Mouse (Mus musculus) WW6 (cell line): ENCODE measurements around the gene Smc1b.
A peak's percentile ranks its signal among the peaks of the same experiment; 100 is the strongest.
"Not testable (repeated sequence)": the region's sequence is repeated elsewhere in the genome, so short reads cannot be mapped to it uniquely, and the experiment has no call there.

Source experiments
- DNase-seq: peaks from one replicate; pipeline ENCODE4 v3.0.0-alpha.2; 2013; ENCODE audit warnings: low read depth, low spot score

Smc1b gene

DNA sequence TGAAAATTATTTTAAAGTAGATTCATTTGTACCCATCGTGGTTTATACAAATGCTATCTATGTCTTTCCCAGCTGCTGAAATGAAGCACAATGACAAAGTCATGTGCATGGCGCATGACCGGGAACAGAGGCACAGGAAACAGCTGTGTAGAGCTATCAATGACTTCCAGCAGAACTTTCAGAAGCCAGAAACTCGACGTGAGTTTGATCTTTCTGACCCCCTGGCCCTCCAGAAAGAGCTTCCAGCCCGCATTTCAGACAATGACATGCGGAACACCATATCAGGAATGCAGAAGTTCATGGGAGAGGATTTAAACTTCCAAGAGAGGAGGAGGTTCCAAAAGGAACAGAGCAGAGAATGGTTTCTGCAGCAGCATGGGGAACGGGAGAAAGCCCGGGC, 3.4 kb upstream of the Smc1b start:
- no peak for DNase-seq

DNA sequence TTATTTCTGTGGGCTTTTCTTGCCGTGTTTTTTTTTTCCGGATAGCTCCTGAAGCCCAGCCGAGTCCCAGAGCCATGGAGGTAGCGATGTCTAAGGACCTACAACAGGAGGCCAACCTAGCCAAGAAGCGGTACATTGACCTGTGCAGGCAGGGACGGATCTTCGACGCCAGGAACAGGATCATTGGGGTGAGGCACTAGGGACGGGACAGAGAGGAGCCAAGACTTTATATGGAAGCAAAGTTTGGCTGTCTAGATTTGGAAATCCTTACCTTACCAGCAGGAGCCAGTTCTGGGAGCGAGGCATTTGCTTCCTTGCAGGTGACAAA, 393 bp upstream of the Smc1b start:
- DNase-seq, result no peak

DNA sequence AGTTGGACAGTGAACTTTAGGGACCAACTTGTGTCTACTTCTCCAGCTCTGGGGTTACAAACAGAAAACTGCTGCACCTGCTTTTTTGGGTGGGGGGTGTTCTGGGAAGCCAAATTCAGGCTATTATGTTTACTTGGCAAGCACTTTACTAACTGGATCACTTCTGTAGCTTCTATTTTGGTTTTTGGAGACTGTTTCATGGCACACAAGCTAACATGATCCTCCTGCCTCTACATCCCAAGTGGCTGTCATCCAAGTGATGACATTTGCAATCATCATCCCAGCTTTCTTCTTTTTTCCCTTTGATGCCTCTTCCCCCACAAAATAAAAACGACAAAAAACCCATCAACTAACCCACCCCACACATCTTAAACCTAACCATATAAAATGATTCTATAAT, 46.1 kb downstream of the Smc1b start:
- no peak for DNase-seq

DNA sequence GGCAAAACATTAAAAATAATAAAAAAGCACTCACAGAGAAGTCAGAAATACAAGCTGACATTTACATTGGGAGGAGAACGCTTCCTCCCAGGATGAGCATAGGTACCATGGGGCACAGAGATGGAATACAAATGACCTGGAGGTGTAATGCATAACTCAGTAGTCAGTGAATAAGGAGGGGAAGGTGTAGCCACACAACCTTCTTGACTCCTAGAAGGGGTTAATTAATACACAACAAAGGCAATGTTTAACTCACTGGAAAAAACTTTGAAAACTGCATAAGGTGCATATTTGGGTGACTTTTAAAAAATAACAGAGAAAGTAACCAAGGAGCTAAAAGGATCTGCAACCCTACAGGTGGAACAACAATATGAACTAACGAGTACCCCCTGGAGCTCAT, 59.1 kb downstream of the Smc1b start:
- DNase-seq, result no peak

DNA sequence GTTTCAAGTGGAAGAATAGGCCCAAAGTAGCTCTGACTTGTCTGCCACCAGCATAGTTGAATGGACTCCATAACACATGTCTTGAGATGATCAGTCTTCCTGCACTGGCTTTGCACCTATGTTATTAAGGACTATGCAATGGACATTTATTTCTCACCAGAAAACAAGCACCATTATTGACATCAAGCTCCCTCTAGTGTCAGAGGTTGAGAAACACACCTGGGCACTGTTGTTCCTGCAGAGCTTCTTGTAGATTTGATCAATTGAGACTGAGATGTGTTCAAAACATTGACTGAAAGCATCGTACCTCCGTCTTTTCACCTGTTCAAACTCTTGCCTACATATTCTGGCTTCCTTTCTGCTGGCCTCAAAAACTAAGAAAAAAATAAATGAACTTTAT, 61.2 kb downstream of the Smc1b start:
- DNase-seq, result peak; percentile 11

DNA sequence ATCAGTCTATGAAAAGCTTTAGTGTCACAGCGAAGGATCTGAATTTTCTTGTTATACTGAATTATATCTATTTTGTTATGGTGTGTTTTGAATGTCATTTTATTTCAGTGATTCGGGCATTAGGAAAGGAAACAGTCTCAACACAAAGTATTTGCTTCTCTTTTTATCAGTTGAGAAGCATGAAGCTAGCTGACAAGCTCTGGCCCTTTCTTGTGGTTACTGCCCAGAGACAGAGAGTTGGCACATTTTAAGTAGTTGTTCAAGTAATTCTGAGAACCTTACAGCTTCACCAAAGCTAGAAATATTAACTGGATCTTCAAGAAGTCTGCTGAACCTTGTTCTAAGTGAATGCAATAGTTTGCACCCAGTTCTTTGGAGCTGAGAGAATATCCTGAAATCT, 68.3 kb downstream of the Smc1b start:
- no peak for DNase-seq

DNA sequence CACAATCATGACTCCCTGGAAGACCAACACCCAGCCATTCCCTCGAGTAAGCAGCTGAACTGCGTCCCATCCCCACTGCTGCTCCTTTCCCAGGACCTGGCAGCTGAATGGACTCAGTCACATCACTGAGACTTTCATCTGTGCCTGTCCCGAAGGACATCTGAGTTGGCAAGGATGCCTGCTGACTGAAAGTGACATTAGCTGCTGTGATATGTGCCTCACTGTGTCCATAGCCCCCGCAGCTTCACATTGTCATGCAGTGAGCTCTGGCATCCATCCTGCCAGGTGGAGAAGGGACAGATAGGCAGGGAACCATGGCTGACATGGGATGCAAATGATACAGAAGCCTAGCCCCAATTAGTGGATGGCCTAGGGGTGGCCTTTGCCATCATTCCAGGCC, 76.6 kb downstream of the Smc1b start:
- DNase-seq, result no peak

DNA sequence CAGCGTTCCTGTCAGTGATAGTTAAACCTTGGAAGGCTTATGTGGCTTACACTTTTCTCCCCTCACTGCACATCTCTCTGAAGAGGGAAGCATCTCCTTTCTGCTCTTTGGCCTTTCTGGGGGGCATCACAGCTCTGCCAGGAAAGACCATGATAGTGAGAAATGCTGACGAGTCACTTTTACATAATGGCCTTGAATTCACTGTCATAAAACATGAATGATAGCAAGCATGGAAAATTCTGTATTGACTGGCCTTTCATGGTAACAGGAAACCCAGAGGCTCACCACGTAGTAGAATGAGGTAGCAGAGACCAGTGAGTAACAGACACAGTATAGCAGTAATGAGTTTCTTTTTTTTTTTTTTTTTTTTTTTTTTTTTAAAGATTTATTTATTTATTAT, 77.7 kb downstream of the Smc1b start:
- no peak for DNase-seq

DNA sequence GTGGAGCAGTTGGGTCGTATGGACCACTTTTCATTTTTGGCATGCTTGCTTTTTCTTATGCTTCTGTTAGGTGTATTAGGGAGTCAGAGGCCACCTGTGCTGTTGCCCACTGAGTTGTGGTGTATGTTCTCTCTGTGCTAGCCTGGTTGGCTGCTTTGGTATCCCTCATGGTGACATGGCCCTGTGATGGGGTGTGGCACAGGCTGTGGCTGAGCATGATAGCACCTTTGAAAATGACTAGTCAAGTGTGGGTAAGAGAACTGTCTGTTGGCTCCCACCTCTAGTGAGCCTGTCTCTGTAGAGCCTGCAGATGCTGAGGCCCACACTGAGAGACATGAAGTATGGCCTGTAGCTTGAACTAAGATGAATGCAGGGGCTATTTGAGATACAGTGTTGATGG, 82.0 kb downstream of the Smc1b start:
- no peak for DNase-seq

DNA sequence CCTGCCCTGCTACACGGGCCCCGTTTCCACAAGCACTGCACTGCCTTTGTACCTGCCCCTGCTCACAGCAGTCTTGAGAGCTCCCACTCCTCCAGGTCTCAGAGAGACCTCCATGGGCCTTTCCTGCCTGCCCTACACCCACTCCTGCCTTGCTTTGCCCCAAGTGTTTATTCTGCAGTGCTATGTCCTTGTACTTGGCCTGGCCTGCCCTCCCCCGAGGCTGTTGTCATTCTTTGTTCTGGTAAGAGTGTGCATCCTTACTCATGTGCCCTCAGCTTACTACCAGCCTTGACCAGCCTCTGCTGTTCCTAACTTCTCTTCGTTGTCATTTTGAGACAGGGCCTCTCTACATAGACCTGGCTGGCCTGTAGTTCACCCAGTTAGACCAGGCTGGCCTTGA, 83.9 kb downstream of the Smc1b start:
- DNase-seq, result no peak

DNA sequence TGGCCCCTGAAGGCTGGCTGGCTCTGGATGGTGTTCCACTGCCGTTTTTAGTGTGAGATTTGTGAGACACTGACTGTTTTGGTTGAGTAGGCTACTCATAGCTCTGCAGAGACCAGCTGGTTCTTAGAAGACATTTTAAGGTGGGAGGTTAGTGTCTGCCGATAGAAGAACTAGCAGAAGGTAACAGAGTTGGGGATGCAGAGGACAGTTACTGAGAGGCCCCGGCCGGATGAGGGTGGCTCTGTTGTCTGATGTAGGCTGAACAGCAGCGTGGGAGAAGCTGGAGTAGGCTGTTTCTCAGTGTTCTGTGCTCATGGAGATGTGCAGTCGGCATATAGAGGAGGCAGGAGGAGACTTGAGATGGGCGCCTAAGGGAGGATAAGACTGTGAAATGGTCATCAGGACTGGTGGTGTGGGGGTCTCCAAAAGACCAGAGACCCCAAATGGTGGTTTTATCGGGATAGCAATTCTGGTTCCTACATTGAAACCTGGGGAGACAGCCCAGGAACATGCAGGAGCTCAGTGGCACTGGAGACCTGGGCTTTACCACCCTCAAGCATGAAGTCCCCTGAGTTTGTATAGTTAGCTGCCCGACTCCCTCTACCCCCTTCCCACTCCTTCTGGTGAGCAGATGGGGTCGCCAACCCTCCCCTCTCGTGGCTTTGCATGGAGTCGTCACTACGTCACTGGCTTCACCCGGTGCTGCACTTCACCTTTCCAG, 85.4 kb downstream of the Smc1b start:
- no peak for DNase-seq

DNA sequence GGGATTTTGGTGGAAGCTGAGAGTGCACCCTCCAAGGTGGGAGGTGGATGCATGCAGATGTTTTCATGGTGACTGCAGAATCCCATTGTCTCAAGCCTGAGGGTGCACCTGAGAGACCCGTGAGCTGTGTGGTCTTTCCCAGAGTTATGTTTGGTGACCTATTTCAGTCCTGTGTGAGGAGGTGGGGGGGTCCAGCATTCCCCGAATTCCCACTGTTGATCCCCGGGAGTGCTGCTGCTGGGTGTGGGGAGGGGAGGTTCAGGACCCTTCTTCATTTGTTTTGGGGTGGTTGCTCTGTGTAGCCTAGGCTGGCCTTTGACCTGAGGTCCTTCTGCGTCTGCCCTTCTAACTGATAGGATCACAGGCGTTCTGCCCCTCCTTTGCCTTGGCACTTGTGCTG, 88.0 kb downstream of the Smc1b start:
- no peak for DNase-seq

DNA sequence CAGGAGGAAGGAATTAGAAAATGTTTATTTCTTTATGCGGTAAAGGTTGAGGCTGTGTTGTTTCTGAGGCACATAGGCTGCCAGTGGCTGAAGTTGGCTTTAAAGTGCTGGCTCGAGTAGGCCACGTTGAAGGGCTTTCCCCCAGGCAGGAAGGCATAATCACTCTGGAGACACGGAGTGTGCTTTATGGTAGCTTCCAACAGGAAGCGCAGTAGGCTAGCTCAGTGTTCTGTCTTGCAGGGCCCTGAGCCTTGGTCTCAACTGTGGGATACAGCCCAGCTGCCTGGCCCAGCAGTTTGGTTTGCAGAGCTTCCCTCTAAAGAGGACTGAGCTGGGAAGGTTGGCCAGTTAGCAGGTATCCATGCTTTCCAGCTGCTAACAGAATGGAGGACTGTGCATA, 88.6 kb downstream of the Smc1b start:
- no peak for DNase-seq

DNA sequence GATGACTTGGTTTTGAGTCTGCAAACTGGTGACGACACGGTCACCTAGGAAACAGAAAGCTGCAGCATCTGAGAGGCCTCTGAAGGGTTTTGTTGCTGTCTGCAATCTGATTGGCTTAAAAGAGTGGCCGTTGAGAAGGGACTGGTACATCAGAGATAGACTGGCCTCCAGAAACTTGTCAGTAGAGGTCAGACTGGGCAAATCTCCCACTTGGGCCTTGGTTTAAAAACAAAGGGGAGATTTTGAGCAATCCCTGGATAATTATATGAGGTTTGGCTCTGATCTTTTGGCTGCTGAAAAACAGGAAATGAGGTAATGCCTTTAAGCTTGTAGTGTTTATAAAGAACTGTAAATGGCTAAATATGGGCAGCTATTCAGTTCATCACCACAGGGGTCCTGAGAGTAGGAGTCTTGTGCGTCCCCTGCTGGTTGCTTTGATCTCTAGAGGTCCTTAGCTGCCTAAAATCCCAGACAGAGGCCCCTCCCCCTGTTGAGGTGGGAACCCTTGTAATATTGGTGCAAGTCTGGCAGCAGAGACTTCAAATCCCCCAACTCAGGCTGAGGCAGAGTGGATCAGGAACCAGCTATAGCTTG, 89.3 kb downstream of the Smc1b start:
- peak; percentile 54 for DNase-seq

DNA sequence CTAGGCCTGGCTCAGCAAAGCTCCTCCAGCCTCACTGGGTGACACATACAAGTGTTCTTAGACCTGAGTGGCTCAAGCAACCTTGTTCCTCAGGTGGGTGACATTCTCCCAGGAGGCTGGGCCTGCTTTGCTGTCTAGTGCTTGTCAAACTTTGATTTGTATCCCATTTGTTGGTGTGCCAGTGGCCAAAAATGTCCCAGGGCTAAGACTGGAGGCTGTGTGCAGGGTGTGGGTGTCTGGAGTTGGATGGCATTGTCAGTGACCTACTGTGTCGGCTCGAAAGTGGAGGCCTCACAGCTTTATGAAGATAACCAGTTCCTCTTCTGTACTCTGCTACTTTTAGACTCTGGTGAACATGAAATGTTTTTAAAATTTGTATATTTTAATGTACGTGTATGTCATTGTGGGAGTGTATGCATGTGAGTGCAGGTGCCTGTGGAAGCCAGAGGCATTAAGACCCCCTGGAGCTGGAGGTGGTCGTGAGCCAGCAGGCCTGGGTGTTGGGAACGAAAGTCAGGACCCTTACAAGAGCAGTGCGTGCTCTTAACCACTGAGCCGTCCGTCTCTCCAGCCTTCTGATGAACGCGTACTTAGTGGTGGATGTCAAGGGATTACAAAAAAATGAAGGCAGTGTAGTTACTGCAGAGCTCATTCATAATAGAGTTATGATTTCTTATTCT, 90.1 kb downstream of the Smc1b start:
- no peak for DNase-seq

DNA sequence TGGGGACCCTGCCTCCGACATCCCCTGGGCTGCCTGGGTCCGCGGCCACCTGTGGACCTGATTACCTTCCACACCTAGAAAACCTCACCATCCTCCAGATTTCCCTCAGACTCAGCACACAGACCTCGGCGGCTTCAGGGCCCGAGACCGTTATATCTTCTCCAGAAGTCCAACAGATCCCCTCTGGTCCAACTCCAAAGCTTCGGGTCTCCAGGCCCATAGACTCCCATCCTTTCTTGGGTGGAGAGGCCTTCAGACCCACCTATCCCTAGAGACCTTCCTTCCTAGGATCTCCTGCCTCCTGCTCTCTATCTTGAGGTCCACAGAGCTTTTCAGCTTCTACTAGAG, 94.4 kb downstream of the Smc1b start:
- no peak for DNase-seq

DNA sequence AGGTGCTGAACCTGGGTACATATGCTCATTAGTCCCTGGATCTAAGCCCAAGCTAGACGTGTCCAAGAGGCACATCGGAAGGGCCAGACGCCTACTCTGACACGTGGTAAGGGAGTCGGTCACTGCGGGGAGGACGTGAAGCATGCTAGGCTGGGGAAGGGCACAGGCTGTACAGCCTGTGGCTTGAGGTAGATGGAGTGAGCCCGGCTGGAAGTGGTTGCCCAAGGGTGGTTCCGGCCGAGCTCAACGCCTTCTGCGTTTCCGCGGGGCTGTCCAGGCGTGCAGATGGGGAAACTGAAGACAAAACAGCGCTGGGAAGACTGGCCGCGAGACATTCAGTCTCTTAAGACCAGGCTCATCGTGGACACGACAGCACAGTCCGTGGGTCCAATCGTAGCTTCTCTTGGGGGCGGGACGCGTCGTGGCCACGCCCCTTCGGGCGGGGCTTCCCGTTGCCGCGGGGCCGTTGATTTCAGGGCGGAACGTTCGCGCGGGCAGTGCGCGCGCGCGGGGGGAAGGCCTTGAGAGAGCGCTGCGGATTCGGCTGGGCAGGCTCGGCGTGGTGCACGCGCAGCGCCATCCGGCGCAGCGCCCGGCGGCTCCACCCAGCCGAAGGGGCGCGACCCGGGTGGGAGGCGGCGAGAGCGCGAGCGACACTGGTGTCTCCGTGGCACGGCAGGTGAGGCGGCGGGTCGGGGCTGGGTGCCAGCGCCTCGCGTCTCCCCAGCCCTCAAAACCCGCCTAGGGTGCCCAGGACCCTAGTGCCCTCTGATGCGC, 95.0 kb downstream of the Smc1b start:
- peak; percentile 87 for DNase-seq

DNA sequence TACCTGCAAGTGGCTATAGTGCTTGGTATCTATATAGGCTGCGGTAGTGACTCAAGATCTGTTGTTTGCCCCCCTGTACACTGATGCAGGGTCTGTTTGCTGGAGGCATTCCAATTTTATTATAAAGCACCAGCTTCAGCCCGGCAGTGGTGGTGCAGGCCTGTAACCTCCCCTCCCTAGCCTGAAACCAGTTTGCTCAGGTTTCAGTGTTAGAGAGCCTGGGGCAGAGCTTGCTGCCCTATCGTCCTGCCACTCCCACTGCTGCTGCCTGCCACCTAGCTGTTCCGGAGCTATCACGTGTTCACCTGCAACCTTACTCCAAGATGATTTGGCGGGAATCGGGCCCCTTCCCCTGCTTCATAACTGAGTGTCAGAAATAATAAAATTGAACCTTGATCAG, 97.8 kb downstream of the Smc1b start:
- not testable (repeated sequence) for DNase-seq

DNA sequence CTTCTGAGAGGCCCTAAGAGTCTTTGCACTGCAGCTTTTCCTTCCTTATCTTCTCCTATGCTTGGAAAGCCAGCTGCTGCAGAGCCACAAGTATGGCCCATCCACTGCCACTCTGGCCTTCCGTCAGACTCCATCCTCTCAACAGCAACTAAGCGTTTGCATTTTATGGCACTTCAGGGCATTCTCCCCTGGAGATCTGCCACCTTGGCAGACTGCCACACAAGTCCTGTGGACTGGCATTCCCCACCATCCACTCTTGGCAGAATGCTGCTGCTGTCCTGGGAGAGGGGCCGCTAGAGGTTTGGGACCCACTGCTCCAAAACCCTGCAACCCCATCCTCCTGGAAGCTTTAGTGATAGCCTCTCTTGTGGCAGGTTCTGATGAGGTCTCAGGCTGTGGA, 99.9 kb downstream of the Smc1b start:
- DNase-seq, result no peak

DNA sequence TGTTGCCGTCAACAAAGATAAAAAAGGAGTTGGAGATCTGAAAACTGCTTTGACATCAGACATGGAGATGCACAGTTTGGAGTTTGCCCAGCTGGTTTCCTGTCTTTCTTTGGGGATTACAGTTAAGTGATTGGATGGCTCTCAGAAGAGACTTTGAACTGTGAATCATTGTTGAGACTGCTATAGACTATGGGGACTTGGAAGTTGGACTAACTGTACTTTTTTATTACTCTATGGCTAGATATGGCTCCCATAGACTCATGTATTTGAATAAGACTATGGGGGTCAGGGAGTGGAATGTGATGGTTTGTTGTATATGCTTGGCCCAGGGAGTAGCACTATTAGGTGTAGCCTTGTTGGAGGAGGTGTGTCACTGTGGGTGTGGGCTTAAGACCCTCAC, 101.1 kb downstream of the Smc1b start:
- DNase-seq, result not testable (repeated sequence)

DNA sequence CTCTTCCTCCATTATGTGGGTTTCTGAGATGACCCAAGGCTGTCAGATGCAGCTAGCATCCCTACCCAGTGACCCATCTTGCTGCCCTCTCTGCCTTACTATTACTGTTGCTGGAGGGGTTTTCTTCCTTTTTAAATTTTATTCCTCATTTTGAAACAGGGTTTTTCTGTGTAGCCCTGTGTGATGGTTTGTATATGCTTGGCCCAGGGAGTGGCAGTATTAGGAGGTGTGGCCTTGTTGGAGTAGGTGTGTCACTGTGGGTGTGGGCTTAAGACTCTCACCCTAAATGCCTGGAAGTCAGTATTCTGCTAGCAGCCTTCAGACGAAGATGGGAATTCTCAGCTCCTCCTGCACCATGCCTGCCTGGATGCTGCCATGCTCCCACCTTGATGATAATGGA, 103.1 kb downstream of the Smc1b start, which contains the start of gene Fam118a:
Gene Fam118a (plus strand): TSS at position 301 of the 400 bp plus-strand sequence.
- DNase-seq, result not testable (repeated sequence)

DNA sequence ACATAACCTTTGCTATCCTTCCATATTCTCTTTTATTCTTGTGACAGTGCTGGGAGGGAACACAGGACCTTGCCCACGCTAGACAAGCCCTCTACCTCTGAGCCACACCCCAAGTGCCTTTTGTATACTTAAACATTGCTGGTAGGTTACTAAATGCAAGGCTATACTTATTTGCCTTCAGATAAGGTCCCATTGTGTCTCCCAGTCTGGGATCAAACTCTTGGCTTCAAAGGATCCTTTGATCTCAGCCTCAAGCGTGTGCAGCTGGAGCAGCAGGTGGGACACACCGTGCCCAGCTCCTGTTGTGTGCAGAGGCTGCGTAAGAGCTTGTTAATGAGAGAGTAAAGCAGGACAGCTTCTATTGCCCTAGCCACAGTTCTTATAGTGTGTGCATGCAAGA, 104.0 kb downstream of the Smc1b start:
- peak; percentile 47 for DNase-seq

DNA sequence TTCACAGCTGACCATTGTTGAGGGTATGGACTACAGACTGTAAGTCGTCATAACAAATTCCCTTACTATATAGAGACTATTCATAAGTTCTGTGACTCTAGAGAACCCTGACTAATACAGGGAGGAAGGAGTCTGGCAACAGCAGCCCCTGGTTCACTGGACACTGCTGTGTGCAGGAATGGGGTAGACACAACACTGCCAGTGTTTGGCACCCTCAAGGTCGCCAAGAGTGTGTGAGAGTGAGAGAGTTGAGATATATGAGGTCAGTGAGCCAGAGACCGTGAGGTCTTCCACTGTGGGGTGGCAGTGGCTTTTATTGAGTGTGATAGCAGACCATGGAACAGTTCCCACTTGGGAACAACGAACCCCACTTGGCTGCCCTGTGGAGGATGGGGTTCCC, 105.6 kb downstream of the Smc1b start:
- no peak for DNase-seq
